Comparison of ENCODE assay signal across 8 mouse cellular contexts in the genomic region with DNA sequence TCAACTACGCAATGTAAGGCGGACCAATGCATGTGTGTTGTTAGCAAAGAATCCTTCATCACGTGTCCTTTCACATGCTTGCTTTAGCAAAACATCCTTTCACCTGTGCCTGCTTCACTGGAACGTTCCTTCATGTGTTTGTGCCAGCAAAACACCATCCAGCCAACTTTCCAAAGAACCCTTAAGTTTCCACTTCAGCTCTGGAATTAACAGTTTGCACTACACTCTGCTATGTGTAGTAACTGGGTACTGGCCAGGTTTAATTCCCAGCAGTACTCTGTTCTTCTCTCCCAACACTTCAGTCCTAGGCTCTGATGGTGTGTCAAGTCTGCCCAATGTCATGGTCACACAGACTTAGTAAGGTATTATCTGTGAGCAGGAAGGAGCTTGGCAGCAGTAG.
A peak's percentile ranks its signal among the peaks of the same experiment; 100 is the strongest.
DNase-seq lines count a peak whose midpoint lies in the region; ATAC-seq and TF ChIP-seq lines count a peak whose summit lies in the region.
"Not testable (repeated sequence)": the region's sequence is repeated elsewhere in the genome, so short reads cannot be mapped to it uniquely, and the experiment has no call there.

No protein-coding gene starts in this region.

- peak; percentile 58 to 82 for DNase-seq in lung, adult 18-20 months
- peak; percentile 49 for DNase-seq in lung, adult 2 months
- DNase-seq in lung, postnatal 0 days (ENCODE audit: low spot score): peak; percentile 81
- DNase-seq in lung, postnatal 10 days: peak; percentile 57
- peak; percentile 35 for DNase-seq in lung, postnatal 14 days
- DNase-seq in lung, postnatal 25 days (ENCODE audit: low spot score): peak; percentile 83
- peak; percentile 80 for DNase-seq in lung, postnatal 36 days

- H3K27ac ChIP-seq in hindbrain, embryonic 13.5 days: 0 out of 2 replicates have a peak overlapping the region, but pooled peaks have one; percentile 4
- peak overlapping the region; percentile 49 for H3K27ac ChIP-seq in lung, postnatal 0 days (ENCODE audit: low read length)

- not testable (repeated sequence) for TF ChIP-seq POLR2A in lung, adult 2 months (IDR thresholded peaks at IDR 0.05; ENCODE audit: borderline replicate concordance, extremely low read depth, low read depth, low read length)

- WGBS in hindbrain, embryonic 13.5 days: 98% methylated on average over 4 of the region's 4 CpGs
- 82% methylated on average over 4 of the region's 4 CpGs for WGBS in lung, adult 2 months
- WGBS in lung, postnatal 0 days: 69% methylated on average over 4 of the region's 4 CpGs

- TF ChIP-seq CTCF in lung, adult 2 months (IDR thresholded peaks at IDR 0.05; ENCODE audit: insufficient read depth, low read length); lung, postnatal 0 days (IDR thresholded peaks at IDR 0.05): not testable (repeated sequence)

- H3K4me3 ChIP-seq in hindbrain, embryonic 13.5 days; lung, adult 2 months (replicated peaks; ENCODE audit: extremely low read depth, low read depth, low read length); lung, postnatal 0 days (ENCODE audit: low read depth, low read length): not testable (repeated sequence)

- H3K4me1 ChIP-seq in hindbrain, embryonic 13.5 days (replicated peaks): peaks cover 27% of the 10 kb centered on the region
- peaks cover 13% of the 10 kb centered on the region for H3K4me1 ChIP-seq in lung, adult 2 months (ENCODE audit: control insufficient read depth, insufficient read depth, low read length)
- peaks cover 12% of the 10 kb centered on the region; the same call in 1 of the 2 replicates for H3K4me1 ChIP-seq in lung, postnatal 0 days (ENCODE audit: insufficient read depth, low read depth, low read length)

- H3K9me3 ChIP-seq in hindbrain, embryonic 13.5 days; lung, postnatal 0 days (ENCODE audit: low read length): not testable (repeated sequence)

- H3K9ac ChIP-seq in hindbrain, embryonic 13.5 days; lung, postnatal 0 days (replicated peaks; ENCODE audit: low read depth): not testable (repeated sequence)

- H3K4me2 ChIP-seq in hindbrain, embryonic 13.5 days; lung, postnatal 0 days (replicated peaks; ENCODE audit: low read depth, low read length): not testable (repeated sequence)

- not testable (repeated sequence) for ATAC-seq in hindbrain, embryonic 13.5 days (ENCODE audit: low FRiP score)
- peak; percentile 71 for ATAC-seq in lung, postnatal 0 days

- peak; percentile 90 for TF ChIP-seq EP300 in lung, postnatal 0 days (IDR thresholded peaks at IDR 0.05)

- H3K36me3 ChIP-seq in hindbrain, embryonic 13.5 days: peaks cover 28% of the 10 kb centered on the region
- H3K36me3 ChIP-seq in lung, postnatal 0 days (ENCODE audit: insufficient read depth, low read length): not testable (repeated sequence)

- not testable (repeated sequence) for H3K27me3 ChIP-seq in hindbrain, embryonic 13.5 days; lung, postnatal 0 days (replicated peaks; ENCODE audit: insufficient read depth, low read length)
